Mouse (Mus musculus): Measurements from ENCODE around the gene Pou2f3. TPM values are rescaled to one million over a fixed set of nuclear protein-coding genes. Genes with fewer than 3 reads are reported as not detected.

Gene Pou2f3
- polyA plus RNA-seq, 1 experiment: not detected

DNA sequence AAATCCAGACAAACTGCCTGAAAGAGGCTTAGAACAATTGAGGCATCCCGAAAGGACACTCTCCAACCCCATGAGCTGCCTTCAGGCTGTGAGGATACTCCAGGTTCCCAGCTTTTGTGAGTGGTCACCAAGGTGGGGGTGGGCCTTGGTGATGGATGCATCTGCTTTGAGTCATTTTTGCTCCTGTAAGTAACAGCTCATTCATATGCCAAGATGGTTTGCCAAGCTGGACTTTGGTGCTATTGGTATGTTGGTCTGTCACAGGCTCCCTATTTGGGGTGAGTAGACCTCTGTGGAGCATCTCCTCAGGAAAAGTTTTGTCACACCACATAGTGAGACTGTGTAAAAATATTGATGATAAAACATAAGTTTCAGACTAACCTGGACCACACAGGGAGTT is 25.9 kb upstream of the Pou2f3 start:
- no peak for TF ChIP-seq GATA1 (IDR thresholded peaks at IDR 0.05; ENCODE audit: low read length)

DNA sequence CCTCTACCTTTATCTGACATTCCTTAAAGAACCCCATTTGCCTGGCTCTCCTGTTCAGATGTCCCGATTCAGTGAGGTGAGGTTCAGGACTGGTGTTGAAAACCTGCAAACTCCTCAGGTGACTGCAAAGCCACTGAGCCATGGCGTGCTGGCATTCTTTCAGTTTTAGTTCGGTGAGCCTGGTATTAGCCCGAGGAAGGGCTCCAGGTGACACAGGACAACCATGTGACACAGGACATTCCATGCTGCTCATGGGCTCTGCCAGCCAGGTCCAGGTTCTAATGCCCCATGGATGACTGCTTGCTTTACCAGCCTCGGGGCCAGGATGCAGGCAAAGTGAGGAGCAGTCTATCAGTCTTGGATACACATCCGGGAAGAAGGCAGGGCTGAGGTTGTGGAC is 25.2 kb upstream of the Pou2f3 start:
- no peak for TF ChIP-seq GATA1 (IDR thresholded peaks at IDR 0.05; ENCODE audit: low read length)

DNA sequence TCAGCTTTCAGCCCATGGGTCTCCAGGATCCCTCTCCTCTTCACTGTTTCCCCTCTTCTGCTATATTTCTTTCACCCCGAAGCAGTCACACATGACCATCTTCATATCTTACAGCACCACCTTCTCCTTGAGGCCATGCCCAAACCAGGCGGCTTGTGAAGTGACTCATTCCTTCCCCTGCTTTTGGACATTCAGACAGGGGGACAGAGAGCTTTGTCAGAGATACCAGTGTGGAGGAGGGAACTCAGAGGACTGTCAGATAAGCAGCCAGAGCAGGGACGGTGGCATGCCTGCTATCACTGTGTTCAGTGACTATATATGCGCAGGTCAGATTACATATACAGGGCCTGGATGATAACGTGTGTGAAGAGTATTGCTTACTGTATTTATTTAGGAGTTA is 24.3 kb upstream of the Pou2f3 start:
- TF ChIP-seq GATA1 (IDR thresholded peaks at IDR 0.05; ENCODE audit: low read length): peak; percentile 89

DNA sequence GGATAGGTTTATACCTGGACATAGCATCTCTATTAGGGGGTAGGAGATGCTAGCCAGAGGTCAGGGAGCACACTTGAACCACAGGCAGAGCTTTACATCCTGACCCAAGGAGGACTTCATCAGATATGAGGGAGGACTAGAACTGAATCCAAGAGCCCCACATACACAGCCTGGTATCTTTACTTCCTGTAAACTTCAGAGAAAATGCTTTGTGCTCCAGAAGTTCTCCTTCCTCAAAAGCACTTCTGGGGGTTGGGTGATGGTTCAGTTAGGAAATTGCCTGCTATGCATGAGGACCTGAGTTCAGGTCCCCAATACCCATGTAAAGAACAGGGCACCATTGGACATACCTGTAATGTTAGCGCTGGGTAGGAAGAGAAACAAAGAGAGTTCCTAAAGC is 23.3 kb upstream of the Pou2f3 start:
- no peak for TF ChIP-seq GATA1 (IDR thresholded peaks at IDR 0.05; ENCODE audit: low read length)

DNA sequence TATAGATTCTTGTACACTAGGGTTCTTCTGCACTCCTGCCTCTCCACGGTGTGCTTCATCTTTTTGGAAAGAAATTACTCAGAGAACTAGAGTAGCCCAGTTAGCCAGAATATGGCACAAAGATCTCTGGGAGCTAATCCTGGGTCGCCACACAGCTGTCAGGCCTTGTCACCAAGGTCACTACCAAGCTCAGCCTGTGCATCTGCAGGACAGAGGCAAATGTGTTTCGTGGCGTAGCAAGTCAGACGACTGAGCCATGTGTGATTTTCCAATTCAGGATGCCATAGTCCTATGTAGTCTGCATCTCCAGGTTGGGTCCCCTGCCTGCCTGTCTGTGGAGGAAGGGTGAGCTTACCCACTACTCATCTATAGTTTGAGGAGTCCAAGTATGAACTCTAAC is 22.9 kb upstream of the Pou2f3 start:
- no peak for TF ChIP-seq GATA1 (IDR thresholded peaks at IDR 0.05; ENCODE audit: low read length)

DNA sequence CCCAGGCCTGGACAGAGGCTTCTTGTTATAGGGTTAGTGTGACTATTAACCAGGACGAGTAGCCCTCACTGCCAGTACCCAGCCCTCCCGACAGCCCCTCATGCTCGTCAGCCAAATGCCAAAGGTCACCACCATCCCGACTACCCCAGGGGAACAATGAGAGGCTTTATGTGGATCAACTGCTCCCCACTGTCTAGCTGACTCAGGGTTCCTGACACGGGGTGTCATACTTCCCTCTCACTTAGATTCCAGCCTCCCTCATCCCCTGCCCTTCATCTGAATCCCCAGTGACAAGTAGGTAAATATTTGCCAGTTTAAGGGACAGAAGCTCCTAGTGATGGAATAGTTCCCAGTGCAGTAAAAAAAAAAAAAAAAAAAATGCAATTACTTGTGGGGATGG is 22.1 kb upstream of the Pou2f3 start:
- no peak for TF ChIP-seq GATA1 (IDR thresholded peaks at IDR 0.05; ENCODE audit: low read length)

DNA sequence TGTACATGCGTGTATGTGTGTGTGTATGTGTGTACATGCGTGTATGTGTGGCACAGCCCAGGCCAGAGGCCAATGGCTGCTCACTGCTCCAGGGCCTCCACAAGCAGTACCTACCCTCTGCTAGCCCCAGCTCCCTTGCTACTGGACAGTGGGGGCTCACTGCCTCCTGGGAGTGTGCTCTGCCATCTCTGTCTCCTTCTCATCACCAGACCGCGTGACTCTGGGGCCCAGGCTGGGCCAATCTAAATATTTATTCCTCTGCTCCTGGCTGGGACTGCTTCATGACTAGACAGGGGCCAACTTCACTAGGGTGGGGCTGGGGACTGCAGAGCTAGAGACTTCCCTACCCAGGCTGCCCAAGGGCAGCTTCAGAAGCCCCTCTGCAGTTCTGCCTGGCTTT is 21.6 kb upstream of the Pou2f3 start:
- TF ChIP-seq GATA1 (IDR thresholded peaks at IDR 0.05; ENCODE audit: low read length): no peak

DNA sequence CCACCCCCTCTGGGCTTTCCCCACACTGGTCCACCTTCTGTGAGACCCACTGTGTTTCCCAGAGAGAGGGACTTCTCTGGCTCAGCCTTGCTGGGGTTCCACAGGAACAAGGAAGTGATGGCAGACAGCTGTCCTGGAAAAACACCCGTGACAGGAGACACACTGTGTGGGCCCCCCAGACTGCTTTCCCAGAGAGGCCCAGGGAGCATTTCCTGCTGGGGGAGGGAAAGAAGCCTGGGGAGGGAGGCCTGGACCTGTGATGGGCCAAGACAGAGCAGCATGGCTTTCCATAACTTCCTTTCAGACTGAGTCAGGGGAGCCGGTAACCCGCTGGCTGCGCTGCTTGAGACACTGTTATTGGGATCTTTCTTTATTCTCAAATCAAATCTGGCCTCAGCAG is 20.7 kb upstream of the Pou2f3 start:
- no peak for TF ChIP-seq GATA1 (IDR thresholded peaks at IDR 0.05; ENCODE audit: low read length)

DNA sequence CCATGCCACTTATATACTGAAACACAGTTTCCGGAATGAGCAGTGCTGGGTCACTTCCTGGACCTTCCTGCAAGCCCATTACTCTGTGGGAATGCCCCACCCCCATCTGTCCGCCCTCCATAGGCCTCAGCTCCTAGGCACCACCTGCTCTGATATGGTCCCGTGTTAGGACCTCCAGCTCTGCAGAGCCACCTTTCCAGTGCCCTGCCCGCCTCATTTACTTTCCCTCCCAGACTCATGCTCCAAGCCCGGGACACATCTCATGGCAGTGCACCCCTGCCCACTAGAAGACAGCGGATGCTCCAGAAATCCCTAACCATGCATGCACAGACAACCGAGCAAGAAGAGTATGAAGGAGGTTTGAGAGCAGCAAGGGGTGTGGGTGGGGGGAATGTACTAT is 19.8 kb upstream of the Pou2f3 start:
- TF ChIP-seq GATA1 (IDR thresholded peaks at IDR 0.05; ENCODE audit: low read length): no peak

DNA sequence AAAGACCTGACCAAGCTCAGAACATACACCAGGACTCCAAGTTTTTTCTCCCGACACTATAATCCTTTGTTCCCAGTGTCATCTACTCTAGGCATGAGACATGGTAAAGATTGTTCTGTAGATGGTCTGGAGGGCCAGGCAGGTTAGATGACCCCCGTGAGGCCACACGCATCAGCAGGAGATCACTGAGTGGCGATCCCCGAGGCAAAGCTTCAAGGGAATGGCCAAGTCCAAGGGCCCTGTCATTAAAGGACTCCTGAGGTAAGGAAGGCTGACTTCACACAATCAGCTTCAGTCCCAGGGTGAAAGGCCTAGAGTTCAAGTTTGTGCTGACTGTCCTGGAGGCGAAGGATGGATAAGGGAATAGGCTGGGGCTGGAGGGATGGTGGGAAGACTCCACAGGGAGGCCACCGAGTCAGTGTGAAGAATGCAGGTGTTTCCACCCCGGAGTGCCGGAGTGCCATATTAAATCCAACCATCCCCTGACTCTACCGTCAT is 19.3 kb upstream of the Pou2f3 start:
- TF ChIP-seq GATA1 (IDR thresholded peaks at IDR 0.05; ENCODE audit: low read length): no peak

DNA sequence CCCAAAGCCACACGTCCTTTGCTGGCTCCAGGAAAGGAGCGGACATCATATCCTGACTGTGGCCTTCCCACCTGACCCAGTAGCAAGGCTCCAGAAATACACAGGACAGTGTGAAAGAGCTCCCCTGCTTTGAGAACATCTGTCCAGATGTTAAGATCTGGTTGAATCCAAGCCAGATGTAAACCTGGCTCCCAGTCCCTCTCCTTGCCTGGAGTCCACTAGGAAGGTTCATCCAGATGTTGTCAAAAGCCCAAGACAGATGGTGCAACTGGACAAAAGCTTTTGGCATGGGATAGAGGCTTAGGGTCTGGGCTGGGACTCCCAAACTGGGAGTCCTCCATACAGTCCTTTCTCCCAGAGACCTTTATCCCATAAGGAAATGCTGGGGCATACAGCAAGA is 18.6 kb upstream of the Pou2f3 start:
- no peak for TF ChIP-seq GATA1 (IDR thresholded peaks at IDR 0.05; ENCODE audit: low read length)

DNA sequence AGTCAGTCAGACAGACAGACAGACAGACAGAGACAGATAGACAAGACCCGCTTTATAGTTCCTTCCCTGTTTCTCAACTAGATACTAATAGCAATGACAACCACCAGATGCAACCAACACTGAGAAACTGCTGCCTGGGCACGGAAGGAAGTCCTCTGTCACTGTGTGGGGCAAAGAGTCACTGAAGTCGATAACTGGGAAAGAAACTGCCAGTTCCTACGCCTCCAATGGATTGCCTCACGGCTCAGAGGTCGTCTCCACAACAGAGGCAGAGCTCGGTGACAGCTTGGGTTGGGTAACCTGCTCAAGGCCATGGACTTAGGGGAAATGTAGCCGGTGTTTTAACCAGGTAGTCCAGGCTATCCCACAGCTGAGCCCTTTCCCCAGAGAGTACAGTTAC is 17.5 kb upstream of the Pou2f3 start:
- no peak for TF ChIP-seq GATA1 (IDR thresholded peaks at IDR 0.05; ENCODE audit: low read length)

DNA sequence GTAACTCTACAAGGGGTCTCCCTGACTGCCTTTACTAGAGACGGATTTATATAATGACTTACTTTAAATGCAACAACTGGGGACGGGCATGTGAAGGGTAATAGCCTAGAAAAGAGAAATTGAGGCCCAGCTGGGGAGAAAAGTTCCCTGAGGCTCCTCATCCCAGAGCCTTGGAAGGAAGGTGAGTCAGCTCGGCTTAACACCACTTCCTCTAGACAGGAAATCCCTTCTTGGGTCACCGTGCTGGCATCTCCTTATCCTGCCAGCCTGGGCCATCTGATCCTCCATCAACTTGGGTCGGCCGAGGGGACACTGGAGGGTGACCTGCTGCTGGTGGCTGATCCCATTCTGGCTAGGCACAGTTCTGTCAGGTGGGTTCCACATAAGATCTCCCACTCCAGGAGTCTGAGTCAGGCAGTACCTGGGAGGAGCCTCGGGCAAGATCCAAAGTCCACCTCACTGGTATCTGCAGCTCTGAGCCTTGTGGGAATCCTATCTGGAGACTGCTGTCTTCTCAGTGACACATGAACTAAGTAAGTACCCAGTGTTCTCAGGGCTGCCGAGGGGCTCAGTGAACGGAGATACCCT is 16.5 kb upstream of the Pou2f3 start:
- TF ChIP-seq GATA1 (IDR thresholded peaks at IDR 0.05; ENCODE audit: low read length): no peak

DNA sequence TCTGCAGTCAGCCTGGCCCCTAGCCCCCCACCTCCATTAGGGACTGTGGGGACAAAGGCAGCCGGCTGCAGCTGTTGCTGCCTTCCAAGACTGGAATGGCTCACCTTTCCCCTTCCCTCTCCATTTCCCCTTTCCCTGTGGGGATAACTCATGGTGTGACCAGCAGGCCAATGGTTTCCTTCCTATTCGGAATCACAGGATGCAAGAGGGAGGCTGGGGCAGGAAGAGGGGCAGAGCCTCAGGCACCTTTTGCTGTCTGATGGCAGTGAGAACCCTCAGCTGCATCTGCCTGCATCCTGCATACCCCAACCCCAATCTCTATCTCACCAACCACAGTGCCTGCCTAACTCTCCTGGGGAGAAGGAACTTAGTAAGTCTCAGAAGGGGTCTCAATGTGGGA is 15.3 kb upstream of the Pou2f3 start:
- no peak for TF ChIP-seq GATA1 (IDR thresholded peaks at IDR 0.05; ENCODE audit: low read length)

DNA sequence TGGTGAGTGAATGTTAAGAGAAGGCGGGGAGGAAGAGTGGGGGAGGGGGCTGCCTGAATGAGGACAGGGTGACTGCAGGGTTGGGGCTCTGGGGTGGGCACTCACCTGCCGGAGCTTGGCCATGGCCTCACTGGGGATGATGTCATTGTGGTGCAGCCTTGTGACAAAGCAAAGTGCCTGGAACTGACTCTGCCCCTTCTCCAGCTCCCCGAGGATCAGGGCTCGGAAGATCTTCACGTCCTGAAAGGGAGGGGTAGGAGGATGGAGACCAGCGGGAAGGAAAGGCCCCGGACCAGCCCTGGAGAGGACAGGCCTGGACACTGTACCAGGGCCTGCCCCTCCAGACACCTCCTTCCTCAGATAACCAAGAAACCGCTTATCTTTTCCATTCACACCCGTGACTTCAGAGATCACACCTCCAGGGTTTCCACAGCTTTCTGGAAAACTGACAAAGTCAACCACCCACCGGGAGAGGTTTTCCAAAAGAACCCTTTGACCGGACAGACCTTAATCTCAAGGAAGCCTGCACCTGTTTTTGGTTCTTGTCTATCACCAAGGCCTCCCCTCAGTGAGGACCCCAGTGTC is 14.7 kb upstream of the Pou2f3 start:
- no peak for TF ChIP-seq GATA1 (IDR thresholded peaks at IDR 0.05; ENCODE audit: low read length)

DNA sequence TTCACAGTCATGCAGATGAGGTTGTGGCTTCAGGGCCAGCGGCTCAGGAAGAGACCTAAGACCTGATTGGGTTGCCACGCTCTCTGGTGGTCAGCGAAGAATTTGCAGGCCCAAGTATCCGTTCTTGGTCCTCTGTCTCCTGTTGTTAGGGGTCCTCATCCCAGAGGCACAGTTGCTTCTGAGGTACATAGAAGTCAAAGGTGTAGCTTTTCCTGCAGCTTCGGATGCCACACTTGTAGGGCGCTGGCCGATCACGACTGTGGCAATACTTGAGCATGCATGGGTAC is 12.2 kb upstream of the Pou2f3 start:
- no peak for TF ChIP-seq GATA1 (IDR thresholded peaks at IDR 0.05; ENCODE audit: low read length)

DNA sequence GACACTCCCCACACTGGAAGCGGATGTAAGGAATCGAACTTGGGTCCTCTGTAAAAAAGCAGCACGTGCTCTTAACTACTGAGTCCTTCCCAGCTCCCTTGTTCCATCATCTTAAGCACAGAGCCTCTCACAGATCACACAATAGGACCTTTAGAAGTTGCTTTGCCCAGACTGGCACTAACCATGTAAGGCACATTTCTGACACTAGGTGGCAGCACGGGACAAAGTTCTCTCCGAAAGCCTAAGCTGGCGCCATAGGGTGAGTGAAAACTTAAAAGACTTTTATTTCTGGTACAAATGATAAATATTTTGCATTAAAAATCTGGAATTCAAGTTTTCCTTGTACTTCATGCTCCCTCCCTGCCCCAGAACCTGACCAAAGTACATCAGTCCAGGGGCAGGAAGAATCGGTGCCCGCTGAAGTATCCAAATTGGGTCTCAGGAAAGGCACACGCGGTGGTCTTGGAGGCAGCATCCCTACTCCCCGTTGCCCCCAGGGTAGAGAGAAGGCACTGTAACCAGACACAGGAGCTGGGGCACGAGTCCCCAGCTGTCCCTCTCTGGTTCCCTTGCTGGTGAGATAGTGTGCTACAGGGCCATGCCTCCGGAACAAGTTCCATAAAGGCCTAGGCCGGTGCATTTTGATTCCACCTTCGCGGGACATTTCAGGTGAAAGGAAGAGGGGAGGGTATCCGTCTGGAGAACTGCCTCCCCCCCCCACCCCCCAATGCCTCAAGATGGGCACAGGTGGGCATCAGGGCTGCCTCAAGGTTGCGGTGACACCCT is 11.7 kb upstream of the Pou2f3 start:
- TF ChIP-seq GATA1 (IDR thresholded peaks at IDR 0.05; ENCODE audit: low read length): no peak
